Mouse (Mus musculus): ENCODE results near the gene Epha10.

GRCm38 (mm10) chr4:124957284-124957683 lies 76.6 kb downstream of the Epha10 start:
- TF ChIP-seq GATA1 (IDR thresholded peaks at IDR 0.05; ENCODE audit: low read length) = no peak
- TF ChIP-seq TAL1 (IDR thresholded peaks at IDR 0.05; ENCODE audit: low read length) = no peak
